Mouse (Mus musculus) ovary, adult 10 weeks (tissue): ENCODE measurements around the gene Stxbp3. TPM values are rescaled to one million over a fixed set of nuclear protein-coding genes. Genes with fewer than 3 reads are reported as not detected.

Source experiments
- polyA plus RNA-seq: library from polyadenylated mRNA; stranded (reverse); fragments of 350-450 nt; fragmentation: Illumina TruSeq; extraction: RNeasy Lipid Tissue Mini Kit (QIAGEN cat#74804); gene quantifications from one replicate; pipeline ENCODE4 v1.2.3, GENCODE M21; 2014

The Stxbp3 gene
- 113 TPM for polyA plus RNA-seq

DNA sequence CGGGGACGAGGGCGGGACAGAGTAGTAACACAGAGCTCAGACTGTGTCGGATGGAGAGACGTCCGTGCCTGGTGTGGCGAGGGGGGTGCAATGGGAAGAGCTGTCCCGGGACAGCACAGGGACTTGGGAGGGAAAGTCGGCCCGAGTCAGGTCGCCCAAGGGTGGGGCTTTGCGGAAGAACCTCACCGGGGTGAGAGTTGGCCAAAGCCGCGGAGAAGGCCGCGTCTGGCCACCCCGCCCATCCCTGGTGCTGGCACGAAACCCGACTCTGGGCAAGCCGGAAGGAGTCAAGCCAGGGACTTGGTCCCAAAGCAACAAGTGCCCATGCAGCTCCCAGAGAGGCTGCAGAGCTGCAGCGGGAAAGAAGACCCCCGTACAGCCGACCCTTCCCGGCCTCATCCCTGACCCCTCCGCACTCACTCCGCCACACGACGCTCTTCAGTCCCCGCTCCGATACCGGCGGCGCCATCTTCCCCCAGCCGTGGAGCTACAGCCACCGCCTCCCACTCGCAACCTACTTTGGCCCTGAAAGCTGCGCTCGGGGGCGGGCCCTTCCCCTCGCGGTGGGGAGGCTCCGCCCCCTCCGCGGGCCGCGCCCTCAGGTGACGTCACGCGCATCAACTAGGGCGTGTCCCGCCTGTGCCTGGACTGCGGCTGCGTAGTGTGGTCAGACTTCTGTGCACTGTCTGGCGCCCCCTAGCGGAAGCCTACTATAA is at the start of gene Stxbp3:
Gene Stxbp3, minus strand, starts transcription at position 527 of the 716 bp plus-strand sequence.

DNA sequence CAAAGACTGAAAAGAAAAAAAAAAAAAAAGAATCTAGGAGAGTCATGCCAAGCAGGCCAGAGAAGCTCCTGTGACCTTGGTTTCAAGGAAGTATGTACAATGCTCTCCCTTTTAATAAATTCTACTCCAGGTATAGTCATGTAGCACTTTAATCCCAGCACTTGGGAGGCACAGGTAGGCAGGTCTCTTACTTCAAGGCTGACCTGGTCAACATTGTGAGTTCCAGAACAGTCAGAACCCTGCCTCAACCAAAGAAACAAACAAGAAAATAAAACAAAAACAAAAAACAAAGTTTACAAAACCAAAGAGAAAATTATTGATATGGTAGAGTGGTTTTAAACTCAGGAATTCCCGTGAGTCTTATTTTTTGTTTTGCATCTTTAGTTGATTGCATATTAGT is 49.6 kb upstream of the Stxbp3 start, which contains the start of gene Fndc7:
Gene Fndc7, minus strand, starts transcription at position 101 of the 400 bp plus-strand sequence.

Other genes starting within 250 kb of the Stxbp3 start
- 46.2 TPM for gene Wdr47, start 249.2 kb downstream of the Stxbp3 start, polyA plus RNA-seq
- gene Clcc1, start 186.6 kb downstream of the Stxbp3 start, polyA plus RNA-seq: 46.4 TPM
- 13.9 TPM for gene Gpsm2, start 118.2 kb downstream of the Stxbp3 start, polyA plus RNA-seq
- gene Aknad1, start 100.9 kb downstream of the Stxbp3 start, polyA plus RNA-seq: 2.4 TPM
- gene Fndc7, start 49.5 kb upstream of the Stxbp3 start, polyA plus RNA-seq: 13.9 TPM
- gene Prpf38b, start 71.2 kb upstream of the Stxbp3 start, polyA plus RNA-seq: 181 TPM
- gene Henmt1, start 99.3 kb upstream of the Stxbp3 start, polyA plus RNA-seq: 4.0 TPM
- not detected for gene Gm9857, start 99.9 kb upstream of the Stxbp3 start, polyA plus RNA-seq
- gene Fam102b, start 187.1 kb upstream of the Stxbp3 start, polyA plus RNA-seq: 55.2 TPM
- not detected for gene Slc25a54, start 239.9 kb upstream of the Stxbp3 start, polyA plus RNA-seq